ENCODE assay signal across 9 mouse cellular contexts in the genomic region with DNA sequence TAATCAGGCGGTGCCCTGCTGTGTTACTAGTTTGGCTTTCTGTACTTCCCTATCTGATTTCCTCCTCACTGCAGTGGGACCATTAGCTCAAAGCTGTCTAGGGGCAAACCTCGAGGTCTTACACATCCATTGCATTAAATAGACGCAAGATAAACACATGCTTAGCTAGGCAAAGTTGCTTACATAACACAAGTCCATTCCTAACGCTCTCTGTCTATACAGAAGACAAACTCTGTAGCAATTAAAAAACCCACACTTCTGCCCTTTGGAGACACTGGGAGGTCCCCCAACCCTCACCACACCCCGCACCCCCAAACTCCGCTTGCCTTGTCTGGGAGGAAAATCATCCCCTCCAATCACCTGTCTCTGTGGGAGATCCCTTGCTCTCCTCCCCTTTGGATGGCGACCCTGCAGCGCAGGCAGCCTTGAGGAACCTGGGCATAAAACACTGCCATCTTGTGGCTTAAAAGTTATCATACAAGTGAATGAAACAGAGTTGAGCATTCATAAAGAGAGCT. TPM values are rescaled to one million over a fixed set of nuclear protein-coding genes. Genes with fewer than 3 reads are reported as not detected.
DNase-seq lines count a peak whose midpoint lies in the region; ATAC-seq lines count a peak whose summit lies in the region.
"Had no signal": no experiment of that assay in that cellular context is flagged by ENCODE, and none has a peak within 500 bp of the region (broad histone marks: within the 10 kb centered on the region; RNA-seq: fewer than 3 reads in every experiment).

No protein-coding gene starts in this region.

- 0 out of 2 replicates have a peak overlapping the region, but pooled peaks have one; percentile 17 for H3K4me2 ChIP-seq in hindbrain, embryonic 14.5 days (replicated peaks)
- H3K4me2 ChIP-seq in midbrain, embryonic 16.5 days (ENCODE audit: low read length): peak overlapping the region; percentile 11; the same call in 1 of the 2 replicates

- no peak overlapping the region for H3K4me3 ChIP-seq in embryonic facial prominence, embryonic 10.5 days
- H3K4me3 ChIP-seq in hindbrain, embryonic 14.5 days (replicated peaks; ENCODE audit: low read length): no peak overlapping the region
- no peak overlapping the region for H3K4me3 ChIP-seq in midbrain, embryonic 16.5 days (ENCODE audit: low read depth, low read length)

- H3K36me3 ChIP-seq in embryonic facial prominence, embryonic 10.5 days (replicated peaks): no peaks in the 10 kb centered on the region
- H3K36me3 ChIP-seq in hindbrain, embryonic 14.5 days (replicated peaks; ENCODE audit: control insufficient read depth, insufficient read depth): no peaks in the 10 kb centered on the region
- H3K36me3 ChIP-seq in midbrain, embryonic 16.5 days (ENCODE audit: control insufficient read depth, insufficient read depth, low read length): no peaks in the 10 kb centered on the region

- 0 out of 2 replicates have a peak, but pooled peaks cover 4% of the 10 kb centered on the region for H3K27me3 ChIP-seq in embryonic facial prominence, embryonic 10.5 days (replicated peaks; ENCODE audit: low read depth, poor library complexity, severe bottlenecking)
- no peaks in the 10 kb centered on the region for H3K27me3 ChIP-seq in hindbrain, embryonic 14.5 days (ENCODE audit: control insufficient read depth, insufficient read depth, low read length)
- no peaks in the 10 kb centered on the region for H3K27me3 ChIP-seq in midbrain, embryonic 16.5 days (ENCODE audit: control insufficient read depth, insufficient read depth, low read depth, low read length)

- no peak overlapping the region for H3K9ac ChIP-seq in hindbrain, embryonic 14.5 days
- H3K9ac ChIP-seq in midbrain, embryonic 16.5 days (ENCODE audit: low read depth, low read length): no peak overlapping the region

- intact Hi-C loops in left cerebral cortex, postnatal 25 days (cut with DNase I): loop anchor here (10.0 kb wide), 1 partner anchor 464 kb away; no protein-coding TSS in a partner anchor

- peak; percentile 64; the same call in 1 of the 2 replicates for ATAC-seq in hindbrain, embryonic 14.5 days (ENCODE audit: low FRiP score)
- ATAC-seq in midbrain, embryonic 16.5 days: peak; percentile 81

- no peak overlapping the region for H3K27ac ChIP-seq in embryonic facial prominence, embryonic 10.5 days (replicated peaks)
- no peak overlapping the region for H3K27ac ChIP-seq in hindbrain, embryonic 14.5 days
- H3K27ac ChIP-seq in midbrain, embryonic 16.5 days (ENCODE audit: low read length): no peak overlapping the region
- H3K27ac ChIP-seq: macrophage had no signal

- 29% methylated on average over 8 of the region's 8 CpGs for WGBS in embryonic facial prominence, embryonic 10.5 days
- WGBS in hindbrain, embryonic 14.5 days: 27% methylated on average over 8 of the region's 8 CpGs
- 24% methylated on average over 8 of the region's 8 CpGs for WGBS in midbrain, embryonic 16.5 days

- DNase-seq in heart, adult 8-10 months (ENCODE audit: low spot score): peak; percentile 15
- no peak for DNase-seq in heart, adult 9 months (ENCODE audit: low spot score in 2 of 2)
- DNase-seq in adipocyte (ENCODE audit: low spot score): peak; percentile 34
- peak; percentile 47 for DNase-seq in embryonic facial prominence, embryonic 10.5 days (ENCODE audit: low spot score)
- DNase-seq in hindbrain, embryonic 14.5 days (ENCODE audit: low spot score): peak; percentile 81
- peak; percentile 30 to 62 for DNase-seq in left cerebral cortex, postnatal 25 days (ENCODE audit: low spot score in 2 of 2)
- DNase-seq in urinary bladder, postnatal 10 days (ENCODE audit: low spot score): no peak

- H3K4me1 ChIP-seq in embryonic facial prominence, embryonic 10.5 days: no peaks in the 10 kb centered on the region
- H3K4me1 ChIP-seq in hindbrain, embryonic 14.5 days (replicated peaks; ENCODE audit: control insufficient read depth, insufficient read depth, low read length): no peaks in the 10 kb centered on the region
- no peaks in the 10 kb centered on the region for H3K4me1 ChIP-seq in midbrain, embryonic 16.5 days (ENCODE audit: control insufficient read depth, insufficient read depth, low read length)

- no peaks in the 10 kb centered on the region for H3K9me3 ChIP-seq in embryonic facial prominence, embryonic 10.5 days
- no peaks in the 10 kb centered on the region for H3K9me3 ChIP-seq in hindbrain, embryonic 14.5 days (ENCODE audit: control insufficient read depth, low read length)
- no peaks in the 10 kb centered on the region for H3K9me3 ChIP-seq in midbrain, embryonic 16.5 days (replicated peaks; ENCODE audit: control insufficient read depth, low read length, poor library complexity, severe bottlenecking)

RNA-seq across cellular contexts. Expression of a gene that starts 33.8 kb away (rescaled TPM):
- total RNA-seq in heart, adult 8-10 months (2022): 10 to 100 TPM; 11.0 to 13.8 (median 11.5) TPM
- 30.5 and 31.2 TPM in 2 replicates for polyA plus RNA-seq in embryonic facial prominence, embryonic 10.5 days (2016; fragmentation: Nextera tagmentation; extraction: Ambion mirVana)
- polyA plus RNA-seq in hindbrain, embryonic 14.5 days (2014; fragmentation: Nextera tagmentation; extraction: Ambion mirVana): 25.1 and 26.2 TPM in 2 replicates
- total RNA-seq in left cerebral cortex, postnatal 25 days (2021): 10 to 100 TPM; 23.5 to 23.9 TPM
- polyA plus RNA-seq in midbrain, embryonic 16.5 days (2015; fragmentation: Nextera tagmentation; extraction: Ambion mirVana): 32.2 and 34.9 TPM in 2 replicates

Comparison
In these comparisons a context has a peak if more than half of its experiments do, and no peak if none do; other contexts are left out.
1. DNase-seq: peak in heart, adult 8-10 months (single experiment), adipocyte (single experiment), embryonic facial prominence, embryonic 10.5 days (single experiment), hindbrain, embryonic 14.5 days (single experiment) and left cerebral cortex, postnatal 25 days (2 of 2); none in heart, adult 9 months (0 of 2) and urinary bladder, postnatal 10 days (single experiment).